Mouse (Mus musculus) testis, adult 2 months (tissue): ENCODE results near the gene Gm44805. TPM values are rescaled to one million over a fixed set of nuclear protein-coding genes. Genes with fewer than 3 reads are reported as not detected.

Experiments used
- H3K27ac ChIP-seq: fragments of 200-500 bp; 2 replicates; pipeline ENCODE4 v1.5.1; 2012; ENCODE audit warnings: low read depth, low read length; ENCODE audit not compliant: control insufficient read depth, insufficient read depth
- H3K27me3 ChIP-seq: fragments of 200-500 bp; 2 replicates; pipeline ENCODE4 v1.6.1; 2012; ENCODE audit warnings: mild to moderate bottlenecking, low read length, moderate library complexity; ENCODE audit not compliant: control insufficient read depth, insufficient read depth
- H3K36me3 ChIP-seq: fragments of 200-500 bp; 2 replicates; pipeline ENCODE4 v1.6.1; 2012; ENCODE audit warnings: mild to moderate bottlenecking, low read length; ENCODE audit not compliant: control insufficient read depth, insufficient read depth
- H3K4me1 ChIP-seq: fragments of 200-500 bp; 2 replicates; pipeline ENCODE4 v1.6.1; 2012; ENCODE audit warnings: low read length; ENCODE audit not compliant: control insufficient read depth, insufficient read depth
- H3K4me3 ChIP-seq: fragments of 200-500 bp; 2 replicates; pipeline ENCODE4 v1.5.1; 2012; ENCODE audit warnings: low read depth, mild to moderate bottlenecking, low read length, moderate library complexity, mixed read lengths; ENCODE audit not compliant: control insufficient read depth
- CTCF ChIP-seq: fragments of 200-500 bp; IDR thresholded peaks from 2 replicates; pipeline ENCODE4 v1.5.1; 2012; ENCODE audit warnings: low read depth, mild to moderate bottlenecking, inconsistent platforms, low read length, moderate library complexity; ENCODE audit not compliant: control insufficient read depth, insufficient read depth, insufficient replicate concordance
- POLR2A ChIP-seq: fragments of 200-500 bp; IDR thresholded peaks from 2 replicates; pipeline ENCODE4 v1.6.1; 2012; ENCODE audit warnings: low read depth, mild to moderate bottlenecking, inconsistent platforms, low read length, moderate library complexity; ENCODE audit not compliant: control insufficient read depth
- polyA plus RNA-seq: library from polyadenylated mRNA; depleted of rRNA; stranded (reverse); fragments of >200 nt; gene quantifications from 2 replicates; pipeline ENCODE4 v1.2.3, GENCODE M21; 2012

The Gm44805 gene
- polyA plus RNA-seq, 1 experiment, result not detected

DNA sequence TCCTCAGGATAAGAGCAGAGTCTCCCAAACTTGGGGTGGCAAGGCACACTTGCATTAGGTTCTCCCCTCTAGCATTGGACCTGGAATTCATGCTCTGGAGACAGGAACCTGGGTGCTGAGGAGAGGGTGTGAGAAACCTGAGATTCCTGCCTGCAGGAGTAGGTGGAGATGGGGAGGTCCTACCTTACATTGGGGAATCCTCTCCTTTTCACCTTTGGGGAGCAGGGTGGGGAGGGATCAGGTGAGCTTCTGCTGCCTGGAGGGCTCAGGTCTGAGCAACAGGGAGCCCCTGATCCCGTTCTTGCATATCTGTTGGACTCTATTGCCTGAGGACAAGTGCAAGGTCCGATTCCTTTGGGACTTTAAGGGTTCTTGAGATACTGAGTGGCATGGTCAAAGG, 35.6 kb upstream of the Gm44805 start:
- Histone ChIP-seq H3K4me3 (no peak overlapping the region), H3K36me3 (no peaks in the 10 kb centered on the region; the same call in 1 of the 2 replicates), H3K27me3 (no peaks in the 10 kb centered on the region), H3K27ac (no peak overlapping the region), H3K4me1 (no peaks in the 10 kb centered on the region; the same call in none of the 2 replicates)
- TF ChIP-seq CTCF (no peak), POLR2A (no peak)

GRCm38 (mm10) chr7:19716055-19716682, 34.9 kb upstream of the Gm44805 start:
- peak overlapping the region; percentile 91 for H3K4me3 ChIP-seq
- H3K36me3 ChIP-seq, result peaks cover 1% of the 10 kb centered on the region
- TF ChIP-seq CTCF, result no peak
- no peak for TF ChIP-seq POLR2A
- H3K27ac ChIP-seq, result peak overlapping the region; percentile 91
- H3K27me3 ChIP-seq, result no peaks in the 10 kb centered on the region
- H3K4me1 ChIP-seq, result no peaks in the 10 kb centered on the region; the same call in none of the 2 replicates

- Histone ChIP-seq H3K27me3 (no peaks in the 10 kb centered on the region), H3K27ac (peak within 1 kb of the TSS; percentile 91), H3K4me1 (no peaks in the 10 kb centered on the region; the same call in none of the 2 replicates), H3K36me3 (peaks cover 1% of the 10 kb centered on the region), H3K4me3 (peak within 1 kb of the TSS; percentile 91)
- TF ChIP-seq POLR2A (peak; percentile 77), CTCF (no peak)
Observed at GRCm38 (mm10) chr7:19715239-19716054, 34.2 kb upstream of the Gm44805 start, which contains the start of gene Tomm40. Tomm40 (minus strand) TSS chr7:19715438.

GRCm38 (mm10) chr7:19714836-19715235, 33.6 kb upstream of the Gm44805 start:
- Histone ChIP-seq H3K36me3 (peaks cover 1% of the 10 kb centered on the region), H3K4me3 (peak overlapping the region; percentile 91), H3K27me3 (no peaks in the 10 kb centered on the region), H3K4me1 (no peaks in the 10 kb centered on the region; the same call in none of the 2 replicates), H3K27ac (peak overlapping the region; percentile 71)
- no peak for TF ChIP-seq CTCF
- no peak for TF ChIP-seq POLR2A

GRCm38 (mm10) chr7:19713598-19713997, 32.4 kb upstream of the Gm44805 start:
- Histone ChIP-seq H3K27me3 (no peaks in the 10 kb centered on the region), H3K4me1 (no peaks in the 10 kb centered on the region; the same call in none of the 2 replicates), H3K36me3 (peaks cover 1% of the 10 kb centered on the region), H3K27ac (no peak overlapping the region), H3K4me3 (no peak overlapping the region)
- no peak for TF ChIP-seq POLR2A
- no peak for TF ChIP-seq CTCF

DNA sequence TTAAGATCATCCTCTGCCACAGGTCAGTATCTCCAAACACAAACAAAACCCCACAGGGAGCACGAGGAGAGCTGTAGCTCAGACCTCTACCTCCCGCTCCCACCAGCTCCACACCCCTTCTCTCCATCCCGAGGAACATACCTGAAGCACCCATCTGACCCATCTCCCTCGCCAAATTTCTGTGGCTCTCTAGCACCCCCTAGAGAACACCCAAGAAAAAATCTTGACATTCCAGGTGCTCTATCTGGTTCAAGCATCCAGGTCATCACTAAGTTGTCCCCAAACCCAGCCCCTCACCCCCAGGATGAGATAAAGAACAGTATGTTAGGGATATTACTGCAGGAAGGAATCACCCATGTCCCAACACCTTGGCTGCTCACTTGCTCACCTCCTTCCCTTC, 32.0 kb upstream of the Gm44805 start:
- H3K36me3 ChIP-seq, result peaks cover 1% of the 10 kb centered on the region
- H3K27me3 ChIP-seq, result no peaks in the 10 kb centered on the region
- H3K27ac ChIP-seq, result no peak overlapping the region
- H3K4me3 ChIP-seq, result no peak overlapping the region
- TF ChIP-seq POLR2A, result no peak
- TF ChIP-seq CTCF, result 0 out of 2 replicates have a peak, but pooled peaks have one; percentile 14
- no peaks in the 10 kb centered on the region; the same call in none of the 2 replicates for H3K4me1 ChIP-seq

- H3K4me3 ChIP-seq, result no peak overlapping the region
- H3K4me1 ChIP-seq, result no peaks in the 10 kb centered on the region; the same call in none of the 2 replicates
- no peaks in the 10 kb centered on the region for H3K27me3 ChIP-seq
- TF ChIP-seq CTCF, result no peak
- H3K36me3 ChIP-seq, result peaks cover 1% of the 10 kb centered on the region
- H3K27ac ChIP-seq, result no peak overlapping the region
Observed at GRCm38 (mm10) chr7:19712414-19712813, 31.2 kb upstream of the Gm44805 start.
